Mouse (Mus musculus) brain, embryonic 14.5 days (tissue): ENCODE results near the gene Tfam.

ENCODE experiments used
- CTCF ChIP-seq: fragments of 200-500 bp; IDR thresholded peaks from 2 replicates; pipeline ENCODE4 v1.5.1; 2012; ENCODE audit warnings: inconsistent platforms, mild to moderate bottlenecking, moderate library complexity, borderline replicate concordance; ENCODE audit not compliant: insufficient read depth, insufficient read length; ENCODE audit errors: extremely low read depth
- POLR2A ChIP-seq: fragments of 200-500 bp; IDR thresholded peaks from 2 replicates; pipeline ENCODE4 v1.6.1; 2012; ENCODE audit warnings: mild to moderate bottlenecking, inconsistent platforms, borderline replicate concordance; ENCODE audit not compliant: poor library complexity, insufficient read depth, insufficient read length, severe bottlenecking; ENCODE audit errors: extremely low read depth

DNA sequence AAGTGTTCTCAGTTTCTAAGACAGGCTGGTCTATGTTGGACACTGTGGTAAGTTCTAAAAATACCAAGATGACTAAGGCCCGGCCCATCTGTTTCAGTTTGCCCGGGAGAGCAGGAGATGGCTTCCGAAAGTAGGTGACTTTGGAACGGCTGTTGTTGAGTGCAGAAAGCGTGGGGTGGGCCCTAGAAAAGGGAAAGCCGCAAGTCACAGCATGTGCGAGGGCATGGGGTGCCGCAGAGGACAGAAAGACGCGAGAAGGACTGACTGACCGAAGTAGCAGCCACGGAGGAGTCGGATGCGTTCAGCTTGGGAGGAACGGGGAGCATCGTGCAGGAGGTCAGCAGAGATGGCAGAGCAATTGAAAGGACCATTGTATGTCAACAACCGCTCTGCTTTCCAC is 12.4 kb upstream of the Tfam start:
- TF ChIP-seq CTCF (no peak), POLR2A (no peak)
